Mouse (Mus musculus): ENCODE data around the gene Arhgap19. TPM values are rescaled to one million over a fixed set of nuclear protein-coding genes. Genes with fewer than 3 reads are reported as not detected.

The Arhgap19 gene
- polyA plus RNA-seq, 1 experiment from 2014 or later = 3.5 TPM

GRCm38 (mm10) chr19:41818749-41819148 lies 16.9 kb upstream of the Arhgap19 start:
- H3K9me3 ChIP-seq (ENCODE audit: control insufficient read depth) = no peaks in the 10 kb centered on the region
- 86% methylated on average over 4 of the region's 4 CpGs for WGBS
- no peaks in the 10 kb centered on the region for H3K4me1 ChIP-seq (replicated peaks; ENCODE audit: control insufficient read depth, insufficient read depth, low read length)
- no peak overlapping the region for H3K27ac ChIP-seq (ENCODE audit: low read depth, low read length)
- no peak overlapping the region for H3K9ac ChIP-seq (ENCODE audit: low read depth, low read length)
- no peak overlapping the region for H3K4me3 ChIP-seq (ENCODE audit: low read depth, low read length)
- no peaks in the 10 kb centered on the region for H3K27me3 ChIP-seq (replicated peaks; ENCODE audit: control insufficient read depth, insufficient read depth, low read length)
- TF ChIP-seq CTCF (IDR thresholded peaks at IDR 0.05; ENCODE audit: low read depth) = no peak
- no peak for ATAC-seq
- no peak overlapping the region for H3K4me2 ChIP-seq (replicated peaks; ENCODE audit: low read depth)
- no peaks in the 10 kb centered on the region for H3K36me3 ChIP-seq (ENCODE audit: control insufficient read depth, insufficient read depth)

GRCm38 (mm10) chr19:41817325-41817724 lies 15.5 kb upstream of the Arhgap19 start:
- H3K27ac ChIP-seq (ENCODE audit: low read depth, low read length) = no peak overlapping the region
- 64% methylated on average over 10 of the region's 10 CpGs for WGBS
- H3K9ac ChIP-seq (ENCODE audit: low read depth, low read length) = no peak overlapping the region
- no peak overlapping the region for H3K4me2 ChIP-seq (replicated peaks; ENCODE audit: low read depth)
- no peaks in the 10 kb centered on the region for H3K36me3 ChIP-seq (ENCODE audit: control insufficient read depth, insufficient read depth)
- no peaks in the 10 kb centered on the region for H3K4me1 ChIP-seq (replicated peaks; ENCODE audit: control insufficient read depth, insufficient read depth, low read length)
- ATAC-seq = no peak
- H3K27me3 ChIP-seq (replicated peaks; ENCODE audit: control insufficient read depth, insufficient read depth, low read length) = no peaks in the 10 kb centered on the region
- no peak for TF ChIP-seq CTCF (IDR thresholded peaks at IDR 0.05; ENCODE audit: low read depth)
- H3K4me3 ChIP-seq (ENCODE audit: low read depth, low read length) = no peak overlapping the region
- no peaks in the 10 kb centered on the region for H3K9me3 ChIP-seq (ENCODE audit: control insufficient read depth)

GRCm38 (mm10) chr19:41816915-41817314 lies 15.1 kb upstream of the Arhgap19 start:
- Histone ChIP-seq H3K4me2 (replicated peaks; ENCODE audit: low read depth) (no peak overlapping the region), H3K27ac (ENCODE audit: low read depth, low read length) (no peak overlapping the region), H3K4me3 (ENCODE audit: low read depth, low read length) (no peak overlapping the region), H3K36me3 (ENCODE audit: control insufficient read depth, insufficient read depth) (no peaks in the 10 kb centered on the region), H3K27me3 (replicated peaks; ENCODE audit: control insufficient read depth, insufficient read depth, low read length) (no peaks in the 10 kb centered on the region), H3K9ac (ENCODE audit: low read depth, low read length) (no peak overlapping the region), H3K9me3 (ENCODE audit: control insufficient read depth) (no peaks in the 10 kb centered on the region), H3K4me1 (replicated peaks; ENCODE audit: control insufficient read depth, insufficient read depth, low read length) (no peaks in the 10 kb centered on the region)
- TF ChIP-seq CTCF (IDR thresholded peaks at IDR 0.05; ENCODE audit: low read depth) = no peak
- no peak for ATAC-seq
- WGBS = 56% methylated on average over 5 of the region's 5 CpGs

GRCm38 (mm10) chr19:41816410-41816809 lies 14.6 kb upstream of the Arhgap19 start:
- H3K27me3 ChIP-seq (replicated peaks; ENCODE audit: control insufficient read depth, insufficient read depth, low read length) = no peaks in the 10 kb centered on the region
- no peaks in the 10 kb centered on the region for H3K4me1 ChIP-seq (replicated peaks; ENCODE audit: control insufficient read depth, insufficient read depth, low read length)
- no peak overlapping the region for H3K4me3 ChIP-seq (ENCODE audit: low read depth, low read length)
- H3K36me3 ChIP-seq (ENCODE audit: control insufficient read depth, insufficient read depth) = no peaks in the 10 kb centered on the region
- no peak overlapping the region for H3K27ac ChIP-seq (ENCODE audit: low read depth, low read length)
- ATAC-seq = peak; percentile 77
- TF ChIP-seq CTCF (IDR thresholded peaks at IDR 0.05; ENCODE audit: low read depth) = no peak
- no peak overlapping the region for H3K4me2 ChIP-seq (replicated peaks; ENCODE audit: low read depth)
- no peaks in the 10 kb centered on the region for H3K9me3 ChIP-seq (ENCODE audit: control insufficient read depth)
- H3K9ac ChIP-seq (ENCODE audit: low read depth, low read length) = no peak overlapping the region
- WGBS = 27% methylated on average over 5 of the region's 5 CpGs

- H3K9me3 ChIP-seq (ENCODE audit: control insufficient read depth) = no peaks in the 10 kb centered on the region
- no peaks in the 10 kb centered on the region for H3K4me1 ChIP-seq (replicated peaks; ENCODE audit: control insufficient read depth, insufficient read depth, low read length)
- ATAC-seq = no peak
- no peak overlapping the region for H3K27ac ChIP-seq (ENCODE audit: low read depth, low read length)
- H3K4me2 ChIP-seq (replicated peaks; ENCODE audit: low read depth) = no peak overlapping the region
- H3K9ac ChIP-seq (ENCODE audit: low read depth, low read length) = no peak overlapping the region
- no peak for TF ChIP-seq CTCF (IDR thresholded peaks at IDR 0.05; ENCODE audit: low read depth)
- 92% methylated on average over 4 of the region's 4 CpGs for WGBS
- no peaks in the 10 kb centered on the region for H3K27me3 ChIP-seq (replicated peaks; ENCODE audit: control insufficient read depth, insufficient read depth, low read length)
- H3K36me3 ChIP-seq (ENCODE audit: control insufficient read depth, insufficient read depth) = no peaks in the 10 kb centered on the region
- H3K4me3 ChIP-seq (ENCODE audit: low read depth, low read length) = no peak overlapping the region
These were observed 11.5 kb upstream of the Arhgap19 start for GRCm38 (mm10) chr19:41813374-41813773.

- no peak for TF ChIP-seq CTCF (IDR thresholded peaks at IDR 0.05; ENCODE audit: low read depth)
- WGBS = 91% methylated on average over 10 of the region's 10 CpGs
These were observed 10.7 kb upstream of the Arhgap19 start for GRCm38 (mm10) chr19:41812525-41812924.

GRCm38 (mm10) chr19:41810074-41810473 lies 8.2 kb upstream of the Arhgap19 start:
- Histone ChIP-seq H3K4me2 (replicated peaks; ENCODE audit: low read depth) (no peak overlapping the region), H3K36me3 (ENCODE audit: control insufficient read depth, insufficient read depth) (no peaks in the 10 kb centered on the region), H3K4me1 (replicated peaks; ENCODE audit: control insufficient read depth, insufficient read depth, low read length) (no peaks in the 10 kb centered on the region), H3K9ac (ENCODE audit: low read depth, low read length) (no peak overlapping the region), H3K9me3 (ENCODE audit: control insufficient read depth) (no peaks in the 10 kb centered on the region), H3K27ac (ENCODE audit: low read depth, low read length) (no peak overlapping the region), H3K4me3 (ENCODE audit: low read depth, low read length) (no peak overlapping the region), H3K27me3 (replicated peaks; ENCODE audit: control insufficient read depth, insufficient read depth, low read length) (no peaks in the 10 kb centered on the region)
- no peak for ATAC-seq
- WGBS = 86% methylated on average over 5 of the region's 5 CpGs
- TF ChIP-seq CTCF (IDR thresholded peaks at IDR 0.05; ENCODE audit: low read depth) = no peak

More at GRCm38 (mm10) chr19:41812525-41812924, 10.7 kb upstream of the Arhgap19 start:
- no peak for ATAC-seq
- no peaks in the 10 kb centered on the region for H3K27me3 ChIP-seq (replicated peaks; ENCODE audit: control insufficient read depth, insufficient read depth, low read length)
- no peak overlapping the region for H3K4me3 ChIP-seq (ENCODE audit: low read depth, low read length)
- H3K9ac ChIP-seq (ENCODE audit: low read depth, low read length) = no peak overlapping the region
- no peaks in the 10 kb centered on the region for H3K9me3 ChIP-seq (ENCODE audit: control insufficient read depth)
- H3K4me1 ChIP-seq (replicated peaks; ENCODE audit: control insufficient read depth, insufficient read depth, low read length) = no peaks in the 10 kb centered on the region
- no peak overlapping the region for H3K4me2 ChIP-seq (replicated peaks; ENCODE audit: low read depth)
- H3K27ac ChIP-seq (ENCODE audit: low read depth, low read length) = no peak overlapping the region
- no peaks in the 10 kb centered on the region for H3K36me3 ChIP-seq (ENCODE audit: control insufficient read depth, insufficient read depth)
